Mouse (Mus musculus): ENCODE measurements around the gene 9130213A22Rik. TPM values are rescaled to one million over a fixed set of nuclear protein-coding genes. Genes with fewer than 3 reads are reported as not detected.

The 9130213A22Rik gene
- total and polyA plus RNA-seq, 2 experiments from 2014 or later = 0.62 to 0.69 TPM

- Histone ChIP-seq H3K36me3 (ENCODE audit: insufficient read depth) (no peaks in the 10 kb centered on the region), H3K4me3 (ENCODE audit: low read depth, low read length) (no peak overlapping the region), H3K27me3 (ENCODE audit: insufficient read depth, low read length) (no peaks in the 10 kb centered on the region), H3K9me3 (ENCODE audit: low read length) (no peaks in the 10 kb centered on the region), H3K4me1 (ENCODE audit: insufficient read depth) (peaks cover 12% of the 10 kb centered on the region), H3K4me2 (ENCODE audit: low read depth) (no peak overlapping the region), H3K27ac (ENCODE audit: low read depth, low read length) (peak overlapping the region; percentile 24), H3K9ac (no peak overlapping the region)
- DNase-seq (no peak), ATAC-seq (no peak)
- WGBS = 38% methylated on average over 6 of the region's 6 CpGs
- TF ChIP-seq CTCF (IDR thresholded peaks at IDR 0.05; ENCODE audit: low read depth) = no peak
These were observed 48.2 kb downstream of the 9130213A22Rik start for GRCm38 (mm10) chr11:69073951-69074775.

GRCm38 (mm10) chr11:69073065-69073888 is 49.1 kb downstream of the 9130213A22Rik start:
- Histone ChIP-seq H3K4me1 (ENCODE audit: insufficient read depth) (peaks cover 12% of the 10 kb centered on the region), H3K36me3 (ENCODE audit: insufficient read depth) (no peaks in the 10 kb centered on the region), H3K4me3 (ENCODE audit: low read depth, low read length) (peak overlapping the region; percentile 37), H3K27me3 (ENCODE audit: insufficient read depth, low read length) (no peaks in the 10 kb centered on the region), H3K4me2 (ENCODE audit: low read depth) (peak overlapping the region; percentile 59), H3K9me3 (ENCODE audit: low read length) (no peaks in the 10 kb centered on the region), H3K9ac (peak overlapping the region; percentile 81), H3K27ac (ENCODE audit: low read depth, low read length) (peak overlapping the region; percentile 99)
- DNase-seq = peak; percentile 97
- 0% methylated on average over 14 of the region's 14 CpGs for WGBS
- peak; percentile 82 for ATAC-seq
- peak; percentile 46; the same call in 1 of the 2 replicates for TF ChIP-seq CTCF (IDR thresholded peaks at IDR 0.05; ENCODE audit: low read depth)

GRCm38 (mm10) chr11:69072666-69073064 is 49.7 kb downstream of the 9130213A22Rik start:
- H3K4me1 ChIP-seq (ENCODE audit: insufficient read depth) = peaks cover 12% of the 10 kb centered on the region
- H3K4me2 ChIP-seq (ENCODE audit: low read depth) = peak overlapping the region; percentile 59
- H3K9me3 ChIP-seq (ENCODE audit: low read length) = no peaks in the 10 kb centered on the region
- peak overlapping the region; percentile 81 for H3K9ac ChIP-seq
- 1% methylated on average over 9 of the region's 9 CpGs for WGBS
- no peak for ATAC-seq
- no peak for TF ChIP-seq CTCF (IDR thresholded peaks at IDR 0.05; ENCODE audit: low read depth)
- H3K4me3 ChIP-seq (ENCODE audit: low read depth, low read length) = peak overlapping the region; percentile 37
- no peaks in the 10 kb centered on the region for H3K36me3 ChIP-seq (ENCODE audit: insufficient read depth)
- DNase-seq = no peak
- no peaks in the 10 kb centered on the region for H3K27me3 ChIP-seq (ENCODE audit: insufficient read depth, low read length)
- peak overlapping the region; percentile 99 for H3K27ac ChIP-seq (ENCODE audit: low read depth, low read length)

GRCm38 (mm10) chr11:69072234-69072633 is 50.2 kb downstream of the 9130213A22Rik start:
- Histone ChIP-seq H3K4me3 (ENCODE audit: low read depth, low read length) (peak overlapping the region; percentile 37), H3K9me3 (ENCODE audit: low read length) (no peaks in the 10 kb centered on the region), H3K9ac (peak overlapping the region; percentile 81), H3K27ac (ENCODE audit: low read depth, low read length) (peak overlapping the region; percentile 99), H3K4me2 (ENCODE audit: low read depth) (peak overlapping the region; percentile 59), H3K4me1 (ENCODE audit: insufficient read depth) (peaks cover 12% of the 10 kb centered on the region), H3K36me3 (ENCODE audit: insufficient read depth) (no peaks in the 10 kb centered on the region), H3K27me3 (ENCODE audit: insufficient read depth, low read length) (no peaks in the 10 kb centered on the region)
- ATAC-seq (no peak), DNase-seq (no peak)
- 84% methylated on average over 11 of the region's 11 CpGs for WGBS
- TF ChIP-seq CTCF (IDR thresholded peaks at IDR 0.05; ENCODE audit: low read depth) = no peak

GRCm38 (mm10) chr11:69071262-69071661 is 51.1 kb downstream of the 9130213A22Rik start:
- Histone ChIP-seq H3K4me1 (ENCODE audit: insufficient read depth) (peaks cover 12% of the 10 kb centered on the region), H3K27ac (ENCODE audit: low read depth, low read length) (peak overlapping the region; percentile 89), H3K27me3 (ENCODE audit: insufficient read depth, low read length) (no peaks in the 10 kb centered on the region), H3K9ac (peak overlapping the region; percentile 69), H3K36me3 (ENCODE audit: insufficient read depth) (no peaks in the 10 kb centered on the region), H3K9me3 (ENCODE audit: low read length) (no peaks in the 10 kb centered on the region), H3K4me2 (ENCODE audit: low read depth) (peak overlapping the region; percentile 75), H3K4me3 (ENCODE audit: low read depth, low read length) (peak overlapping the region; percentile 53)
- DNase-seq = no peak
- 15% methylated on average over 9 of the region's 9 CpGs for WGBS
- no peak for ATAC-seq
- TF ChIP-seq CTCF (IDR thresholded peaks at IDR 0.05; ENCODE audit: low read depth) = no peak

- 0 out of 2 replicates have a peak, but pooled peaks have one; percentile 35 for TF ChIP-seq CTCF (IDR thresholded peaks at IDR 0.05; ENCODE audit: low read depth)
- Histone ChIP-seq H3K4me1 (ENCODE audit: insufficient read depth) (peaks cover 12% of the 10 kb centered on the region), H3K36me3 (ENCODE audit: insufficient read depth) (no peaks in the 10 kb centered on the region), H3K4me2 (ENCODE audit: low read depth) (peak within 1 kb of the TSS; percentile 75), H3K27me3 (ENCODE audit: insufficient read depth, low read length) (no peaks in the 10 kb centered on the region), H3K4me3 (ENCODE audit: low read depth, low read length) (peak within 1 kb of the TSS; percentile 53), H3K9me3 (ENCODE audit: low read length) (no peaks in the 10 kb centered on the region), H3K9ac (peak within 1 kb of the TSS; percentile 69), H3K27ac (ENCODE audit: low read depth, low read length) (peak within 1 kb of the TSS; percentile 89)
- ATAC-seq (peak; percentile 89), DNase-seq (peak; percentile 96)
- under 1% methylated on average over 47 of the region's 47 CpGs for WGBS
These were observed 51.7 kb downstream of the 9130213A22Rik start, which contains the start of gene Tmem107 for GRCm38 (mm10) chr11:69070590-69071222. Gene Tmem107 (plus strand): TSS chr11:69070806.
